Mouse (Mus musculus) kidney, embryonic 16.5 days (tissue): ENCODE measurements around the gene Olfr308. TPM values are rescaled to one million over a fixed set of nuclear protein-coding genes. Genes with fewer than 3 reads are reported as not detected.

Experiments used
- microRNA-seq: library from miRNA; unstranded; fragments of <30 nt; microRNA quantifications from one replicate; pipeline ENCODE4, GENCODE M21; 2016
- polyA plus RNA-seq: library from polyadenylated mRNA; unstranded; fragments of >200 nt; fragmentation: Nextera tagmentation; extraction: Ambion mirVana; gene quantifications from 2 replicates; pipeline ENCODE4 v1.2.1, GENCODE M21; 2015

Gene Olfr308
- polyA plus RNA-seq, 1 experiment from 2014 or later = not detected

Small RNA genes lying within 50 kb of the gene (microRNA-seq; reads per million reads assigned to microRNA genes)
- not detected for gene Gm23192

Other genes starting within 250 kb of the Olfr308 start
- not detected in 2 replicates for gene Vmn2r75, start 153.9 kb downstream of the Olfr308 start, polyA plus RNA-seq
- gene Vmn2r76, start 79.3 kb downstream of the Olfr308 start, polyA plus RNA-seq = not detected in 2 replicates
- gene Olfr310, start 48.5 kb downstream of the Olfr308 start, polyA plus RNA-seq = not detected in 2 replicates
- not detected in 2 replicates for gene Olfr309, start 11.9 kb downstream of the Olfr308 start, polyA plus RNA-seq
- gene Olfr307, start 12.0 kb upstream of the Olfr308 start, polyA plus RNA-seq = not detected in 2 replicates
- gene Olfr305, start 41.3 kb upstream of the Olfr308 start, polyA plus RNA-seq = not detected in 2 replicates
- gene Olfr304, start 61.0 kb upstream of the Olfr308 start, polyA plus RNA-seq = not detected in 2 replicates
- gene Olfr303, start 72.2 kb upstream of the Olfr308 start, polyA plus RNA-seq = not detected in 2 replicates
- gene Olfr301, start 78.2 kb upstream of the Olfr308 start, polyA plus RNA-seq = not detected in 2 replicates
- gene Olfr299, start 134.3 kb upstream of the Olfr308 start, polyA plus RNA-seq = not detected in 2 replicates
- gene Olfr298, start 166.9 kb upstream of the Olfr308 start, polyA plus RNA-seq = not detected in 2 replicates
- gene Olfr297, start 194.3 kb upstream of the Olfr308 start, polyA plus RNA-seq = not detected in 2 replicates